Mouse (Mus musculus) cerebellum, adult 18-20 months (tissue): ENCODE measurements at regions not wholly inside any gene's neighbourhood (a gene's known extent, or its start where the extent isn't known, plus 50 kb on each side); places are given as distances from the start of the nearest gene placed in this dataset.
"Not testable (repeated sequence)": the region's sequence is repeated elsewhere in the genome, so short reads cannot be mapped to it uniquely, and the experiment has no call there.

Source experiments
- DNase-seq, 2 experiments: peaks; one replicate each; pipeline ENCODE4 v3.0.0; 2021

- DNase-seq = peak in 1 of 2 experiments; percentile 18
Measured at GRCm38 (mm10) chr4:145774241-145774761, 94.3 kb upstream of the Zfp986 start.

DNA sequence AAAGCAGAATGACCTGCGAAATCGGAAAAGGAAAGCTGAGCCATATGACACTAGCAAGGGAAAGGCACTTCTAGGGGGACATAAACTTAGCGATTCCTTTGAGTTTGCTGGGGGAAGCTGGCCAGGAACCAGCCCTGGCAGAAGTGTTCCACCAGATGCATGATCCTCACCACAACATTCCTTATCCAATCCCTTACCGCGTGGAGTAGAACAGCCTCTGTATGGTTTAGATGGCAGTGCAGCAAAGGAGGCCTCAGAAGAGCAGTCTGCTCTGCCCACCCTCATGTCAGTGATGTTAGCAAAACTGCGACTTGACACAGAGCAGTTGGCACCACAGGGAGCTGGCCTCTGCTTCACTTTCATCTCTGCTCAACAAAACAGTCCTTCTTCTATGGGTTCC lies 93.7 kb upstream of the Zfp986 start:
- not testable (repeated sequence) for DNase-seq

DNA sequence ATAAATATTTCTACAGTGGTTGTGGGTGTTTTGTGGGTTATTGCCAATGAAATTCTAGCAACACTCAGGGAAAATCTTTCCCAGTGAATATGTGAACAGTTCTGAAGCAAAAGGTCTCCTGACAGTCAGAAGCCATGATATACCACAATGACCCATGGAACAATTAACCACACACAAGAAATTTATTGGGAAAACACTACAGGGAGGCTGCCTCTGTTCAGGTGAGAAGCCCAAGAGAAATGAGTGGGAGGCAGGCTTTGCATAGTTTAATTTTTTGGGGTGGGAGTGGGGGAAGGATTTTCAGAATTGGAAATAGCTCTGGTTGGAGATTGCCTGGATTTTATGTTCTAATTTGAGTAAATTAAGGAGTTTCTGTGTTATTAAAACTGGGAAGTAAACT lies 92.1 kb upstream of the Zfp986 start:
- not testable (repeated sequence) for DNase-seq

GRCm38 (mm10) chr4:145781281-145781896 lies 87.2 kb upstream of the Zfp986 start:
- not testable (repeated sequence) for DNase-seq

- DNase-seq = not testable (repeated sequence)
Measured at GRCm38 (mm10) chr4:145814674-145815073, 53.9 kb upstream of the Zfp986 start.
